Mouse (Mus musculus) testis, postnatal 10 days (tissue): ENCODE data around the gene Uxt.
A peak's percentile ranks its signal among the peaks of the same experiment; 100 is the strongest.

Experiments
- DNase-seq: peaks from one replicate; pipeline ENCODE4 v3.0.0; 2021; ENCODE audit warnings: low spot score

Gene Uxt

GRCm38 (mm10) chrX:20961477-20962378, at the start of gene Uxt:
Gene Uxt, minus strand, starts transcription at chrX:20962017.
- peak; percentile 91 for DNase-seq

GRCm38 (mm10) chrX:20980901-20981300, 19.1 kb upstream of the Uxt start:
- no peak for DNase-seq

GRCm38 (mm10) chrX:20950191-20950880, 11.5 kb downstream of the Uxt start, which contains the start of gene Elk1:
Gene Elk1, minus strand, starts transcription at chrX:20950608.
- peak; percentile 81 for DNase-seq

GRCm38 (mm10) chrX:20946055-20946454, 15.8 kb downstream of the Uxt start:
- peak; percentile 57 for DNase-seq

- no peak for DNase-seq
These were observed 29.9 kb downstream of the Uxt start for GRCm38 (mm10) chrX:20931963-20932362.

GRCm38 (mm10) chrX:20931364-20931763, 30.5 kb downstream of the Uxt start, which contains the start of gene Cfp:
Gene Cfp, minus strand, starts transcription at chrX:20931555.
- DNase-seq: no peak

GRCm38 (mm10) chrX:20929859-20930258, 32.0 kb downstream of the Uxt start:
- DNase-seq: no peak

GRCm38 (mm10) chrX:20924976-20925375, 36.8 kb downstream of the Uxt start:
- no peak for DNase-seq

- DNase-seq: no peak
These were observed 38.3 kb downstream of the Uxt start for GRCm38 (mm10) chrX:20923506-20923905.

- no peak for DNase-seq
These were observed 40.5 kb downstream of the Uxt start for GRCm38 (mm10) chrX:20921366-20921765.

- DNase-seq: peak; percentile 76
These were observed 40.9 kb downstream of the Uxt start, which contains the start of gene Syn1 for GRCm38 (mm10) chrX:20920844-20921364. Gene Syn1, minus strand, starts transcription at chrX:20921004.

- no peak for DNase-seq
These were observed 41.5 kb downstream of the Uxt start for GRCm38 (mm10) chrX:20920249-20920843.

GRCm38 (mm10) chrX:20915075-20915474, 46.7 kb downstream of the Uxt start:
- DNase-seq: no peak

GRCm38 (mm10) chrX:20913726-20914125, 48.1 kb downstream of the Uxt start:
- no peak for DNase-seq

GRCm38 (mm10) chrX:20910074-20910473, 51.7 kb downstream of the Uxt start:
- no peak for DNase-seq
